Mouse (Mus musculus) hindbrain, embryonic 15.5 days (tissue): ENCODE measurements around the gene Gm20388. TPM values are rescaled to one million over a fixed set of nuclear protein-coding genes. Genes with fewer than 3 reads are reported as not detected.

Source experiments
- ATAC-seq: fragments of 200-750 bp; cut with Nextera tagmentation; 2 replicates; pipeline ENCODE4 v1.8.0; 2017; ENCODE audit warnings: low read depth, moderate number of reproducible peaks, moderate TSS enrichment; ENCODE audit not compliant: low FRiP score
- H3K27ac ChIP-seq: fragments of 300-500 bp; sonication (generic); replicated peaks from 2 replicates; pipeline ENCODE4 v1.5.1; 2015; ENCODE audit warnings: mild to moderate bottlenecking, inconsistent platforms
- H3K27me3 ChIP-seq: fragments of 300-500 bp; sonication (generic); 2 replicates; pipeline ENCODE4 v1.6.1; 2015; ENCODE audit warnings: control low read depth, inconsistent platforms
- H3K36me3 ChIP-seq: fragments of 300-500 bp; sonication (generic); 2 replicates; pipeline ENCODE4 v1.6.1; 2015; ENCODE audit warnings: control low read depth, inconsistent platforms
- H3K4me1 ChIP-seq: fragments of 300-500 bp; sonication (generic); replicated peaks from 2 replicates; pipeline ENCODE4 v1.6.1; 2015; ENCODE audit warnings: control low read depth, inconsistent platforms
- H3K4me2 ChIP-seq: fragments of 300-500 bp; sonication (generic); 2 replicates; pipeline ENCODE4 v1.6.1; 2015; ENCODE audit warnings: moderate library complexity, mild to moderate bottlenecking, inconsistent platforms
- H3K4me3 ChIP-seq: fragments of 300-500 bp; sonication (generic); 2 replicates; pipeline ENCODE4 v1.5.1; 2015; ENCODE audit warnings: mild to moderate bottlenecking, inconsistent platforms
- H3K9ac ChIP-seq: fragments of 300-500 bp; sonication (generic); 2 replicates; pipeline ENCODE4 v1.6.1; 2015; ENCODE audit warnings: inconsistent platforms
- H3K9me3 ChIP-seq: fragments of 300-500 bp; sonication (generic); 2 replicates; pipeline ENCODE4 v1.6.1; 2016; ENCODE audit warnings: control low read depth, inconsistent platforms
- WGBS: fragments of 180-500 bp; shearing (Covaris S2); methylation state at CpG from one replicate; pipeline ENCODE4 v1.1.7; 2015; 5-methylcytosine and 5-hydroxymethylcytosine counted together
- polyA plus RNA-seq: library from polyadenylated mRNA; unstranded; fragments of >200 nt; fragmentation: Nextera tagmentation; extraction: Ambion mirVana; gene quantifications from 2 replicates; pipeline ENCODE4 v1.2.1, GENCODE M21; 2015

Gm20388 gene
- polyA plus RNA-seq, 1 experiment from 2014 or later: 5.4 TPM

GRCm38 (mm10) chr8:123774491-123774890 lies 3863.8 kb downstream of the Gm20388 start:
- ATAC-seq: no peak
- H3K9me3 ChIP-seq: no peaks in the 10 kb centered on the region
- 96% methylated on average over 1 of the region's 1 CpGs for WGBS
- no peak overlapping the region for H3K4me3 ChIP-seq
- no peaks in the 10 kb centered on the region for H3K27me3 ChIP-seq
- no peak overlapping the region for H3K4me2 ChIP-seq
- no peak overlapping the region for H3K27ac ChIP-seq
- H3K4me1 ChIP-seq: no peaks in the 10 kb centered on the region
- no peaks in the 10 kb centered on the region for H3K36me3 ChIP-seq
- no peak overlapping the region for H3K9ac ChIP-seq

GRCm38 (mm10) chr8:123777319-123777718 lies 3866.7 kb downstream of the Gm20388 start:
- no peak overlapping the region for H3K4me2 ChIP-seq
- H3K4me3 ChIP-seq: no peak overlapping the region
- no peaks in the 10 kb centered on the region for H3K9me3 ChIP-seq
- 40% methylated on average over 7 of the region's 7 CpGs for WGBS
- H3K9ac ChIP-seq: no peak overlapping the region
- H3K27me3 ChIP-seq: no peaks in the 10 kb centered on the region
- H3K27ac ChIP-seq: peak overlapping the region; percentile 8; the same call in 1 of the 2 replicates
- H3K4me1 ChIP-seq: no peaks in the 10 kb centered on the region; the same call in 1 of the 2 replicates
- no peak for ATAC-seq
- no peaks in the 10 kb centered on the region for H3K36me3 ChIP-seq

- H3K4me1 ChIP-seq: peaks cover 4% of the 10 kb centered on the region; the same call in 1 of the 2 replicates
- no peaks in the 10 kb centered on the region for H3K36me3 ChIP-seq
- H3K27ac ChIP-seq: no peak overlapping the region
- H3K9me3 ChIP-seq: no peaks in the 10 kb centered on the region
- ATAC-seq: no peak
- H3K4me2 ChIP-seq: no peak overlapping the region
- no peak overlapping the region for H3K4me3 ChIP-seq
- H3K27me3 ChIP-seq: no peaks in the 10 kb centered on the region
- H3K9ac ChIP-seq: no peak overlapping the region
- 61% methylated on average over 3 of the region's 3 CpGs for WGBS
Observed at GRCm38 (mm10) chr8:123780471-123780870, 3869.8 kb downstream of the Gm20388 start.

GRCm38 (mm10) chr8:123781256-123781655 lies 3870.6 kb downstream of the Gm20388 start:
- Histone ChIP-seq H3K4me3 (no peak overlapping the region), H3K36me3 (no peaks in the 10 kb centered on the region), H3K4me2 (no peak overlapping the region), H3K4me1 (peaks cover 4% of the 10 kb centered on the region; the same call in 1 of the 2 replicates), H3K27me3 (no peaks in the 10 kb centered on the region), H3K27ac (no peak overlapping the region), H3K9me3 (no peaks in the 10 kb centered on the region), H3K9ac (no peak overlapping the region)
- WGBS: 45% methylated on average over 8 of the region's 8 CpGs
- ATAC-seq: no peak

GRCm38 (mm10) chr8:123783525-123784249 lies 3873.0 kb downstream of the Gm20388 start:
- Histone ChIP-seq H3K27me3 (no peaks in the 10 kb centered on the region), H3K36me3 (no peaks in the 10 kb centered on the region), H3K4me3 (no peak overlapping the region), H3K4me1 (peaks cover 4% of the 10 kb centered on the region; the same call in 1 of the 2 replicates), H3K9ac (no peak overlapping the region), H3K27ac (no peak overlapping the region), H3K4me2 (no peak overlapping the region), H3K9me3 (no peaks in the 10 kb centered on the region)
- peak; percentile 88 for ATAC-seq
- 12% methylated on average over 6 of the region's 6 CpGs for WGBS

- H3K27ac ChIP-seq: no peak overlapping the region
- H3K9me3 ChIP-seq: no peaks in the 10 kb centered on the region
- H3K36me3 ChIP-seq: no peaks in the 10 kb centered on the region
- no peak overlapping the region for H3K9ac ChIP-seq
- no peaks in the 10 kb centered on the region for H3K27me3 ChIP-seq
- peaks cover 15% of the 10 kb centered on the region for H3K4me1 ChIP-seq
- WGBS: 76% methylated on average over 6 of the region's 6 CpGs
- no peak overlapping the region for H3K4me3 ChIP-seq
- no peak overlapping the region for H3K4me2 ChIP-seq
- ATAC-seq: no peak
Observed at GRCm38 (mm10) chr8:123786166-123786565, 3875.5 kb downstream of the Gm20388 start.

GRCm38 (mm10) chr8:123786644-123787043 lies 3876.0 kb downstream of the Gm20388 start:
- no peak for ATAC-seq
- Histone ChIP-seq H3K4me1 (peaks cover 20% of the 10 kb centered on the region), H3K4me3 (no peak overlapping the region), H3K27me3 (no peaks in the 10 kb centered on the region), H3K27ac (no peak overlapping the region), H3K4me2 (no peak overlapping the region), H3K9me3 (no peaks in the 10 kb centered on the region), H3K9ac (no peak overlapping the region), H3K36me3 (no peaks in the 10 kb centered on the region)
- 72% methylated on average over 5 of the region's 6 CpGs for WGBS

GRCm38 (mm10) chr8:123787254-123787897 lies 3876.7 kb downstream of the Gm20388 start:
- Histone ChIP-seq H3K9ac (no peak overlapping the region), H3K9me3 (no peaks in the 10 kb centered on the region), H3K4me3 (no peak overlapping the region), H3K36me3 (no peaks in the 10 kb centered on the region), H3K4me1 (peaks cover 20% of the 10 kb centered on the region), H3K27ac (no peak overlapping the region), H3K27me3 (no peaks in the 10 kb centered on the region), H3K4me2 (peak overlapping the region; percentile 23; the same call in 1 of the 2 replicates)
- ATAC-seq: no peak
- 63% methylated on average over 21 of the region's 21 CpGs for WGBS

GRCm38 (mm10) chr8:123788416-123789170 lies 3878.0 kb downstream of the Gm20388 start:
- peaks cover 18% of the 10 kb centered on the region for H3K4me1 ChIP-seq
- H3K27me3 ChIP-seq: no peaks in the 10 kb centered on the region
- H3K36me3 ChIP-seq: no peaks in the 10 kb centered on the region
- ATAC-seq: no peak
- no peak overlapping the region for H3K4me3 ChIP-seq
- H3K9me3 ChIP-seq: no peaks in the 10 kb centered on the region
- no peak overlapping the region for H3K4me2 ChIP-seq
- 51% methylated on average over 14 of the region's 14 CpGs for WGBS
- H3K9ac ChIP-seq: no peak overlapping the region
- H3K27ac ChIP-seq: no peak overlapping the region

GRCm38 (mm10) chr8:123789461-123789860 lies 3878.8 kb downstream of the Gm20388 start:
- H3K27ac ChIP-seq: no peak overlapping the region
- H3K36me3 ChIP-seq: no peaks in the 10 kb centered on the region
- no peak overlapping the region for H3K4me3 ChIP-seq
- no peak overlapping the region for H3K4me2 ChIP-seq
- peaks cover 16% of the 10 kb centered on the region for H3K4me1 ChIP-seq
- H3K9me3 ChIP-seq: no peaks in the 10 kb centered on the region
- no peak for ATAC-seq
- no peaks in the 10 kb centered on the region for H3K27me3 ChIP-seq
- no peak overlapping the region for H3K9ac ChIP-seq
- 81% methylated on average over 9 of the region's 9 CpGs for WGBS

- 0% methylated on average over 4 of the region's 4 CpGs for WGBS
- no peak for ATAC-seq
- no peak overlapping the region for H3K9ac ChIP-seq
Observed at GRCm38 (mm10) chr8:123789970-123790369, 3879.3 kb downstream of the Gm20388 start.

More at GRCm38 (mm10) chr8:123789970-123790369, 3879.3 kb downstream of the Gm20388 start:
- Histone ChIP-seq H3K4me1 (peaks cover 16% of the 10 kb centered on the region), H3K4me2 (no peak overlapping the region), H3K27me3 (no peaks in the 10 kb centered on the region), H3K4me3 (no peak overlapping the region), H3K27ac (no peak overlapping the region), H3K9me3 (no peaks in the 10 kb centered on the region), H3K36me3 (no peaks in the 10 kb centered on the region)
